Mouse (Mus musculus): ENCODE measurements around the gene Ptpre. TPM values are rescaled to one million over a fixed set of nuclear protein-coding genes. Genes with fewer than 3 reads are reported as not detected.

Gene Ptpre
- polyA plus RNA-seq, 1 experiment from 2014 or later, result 2.7 TPM

- ATAC-seq (ENCODE audit: insufficient number of reproducible peaks, insufficient read depth, low FRiP score, low read depth), result no peak
- Histone ChIP-seq H3K9ac (replicated peaks; ENCODE audit: low read depth, low read length) (no peak overlapping the region), H3K4me1 (ENCODE audit: control insufficient read depth, insufficient read depth, low read length) (0 out of 2 replicates have a peak, but pooled peaks cover 2% of the 10 kb centered on the region), H3K9me3 (ENCODE audit: control insufficient read depth, low read depth, low read length) (no peaks in the 10 kb centered on the region), H3K27ac (ENCODE audit: low read length) (no peak overlapping the region), H3K36me3 (ENCODE audit: control insufficient read depth, insufficient read depth, low read length) (no peaks in the 10 kb centered on the region), H3K4me2 (replicated peaks; ENCODE audit: low read depth, low read length) (no peak overlapping the region), H3K4me3 (ENCODE audit: low read depth, low read length) (no peak overlapping the region), H3K27me3 (ENCODE audit: control insufficient read depth, insufficient read depth, low read length) (peaks cover 5% of the 10 kb centered on the region; the same call in 1 of the 2 replicates)
- WGBS, result 73% methylated on average over 3 of the region's 3 CpGs
Observed at GRCm38 (mm10) chr7:135542235-135542634, 5.0 kb downstream of the Ptpre start.

GRCm38 (mm10) chr7:135543033-135543432, 5.8 kb downstream of the Ptpre start:
- Histone ChIP-seq H3K4me3 (ENCODE audit: low read depth, low read length) (no peak overlapping the region), H3K9ac (replicated peaks; ENCODE audit: low read depth, low read length) (no peak overlapping the region), H3K27me3 (ENCODE audit: control insufficient read depth, insufficient read depth, low read length) (peaks cover 5% of the 10 kb centered on the region; the same call in 1 of the 2 replicates), H3K36me3 (ENCODE audit: control insufficient read depth, insufficient read depth, low read length) (no peaks in the 10 kb centered on the region), H3K27ac (ENCODE audit: low read length) (no peak overlapping the region), H3K9me3 (ENCODE audit: control insufficient read depth, low read depth, low read length) (no peaks in the 10 kb centered on the region), H3K4me2 (replicated peaks; ENCODE audit: low read depth, low read length) (no peak overlapping the region), H3K4me1 (ENCODE audit: control insufficient read depth, insufficient read depth, low read length) (0 out of 2 replicates have a peak, but pooled peaks cover 2% of the 10 kb centered on the region)
- no peak for ATAC-seq (ENCODE audit: insufficient number of reproducible peaks, insufficient read depth, low FRiP score, low read depth)
- WGBS, result 75% methylated on average over 2 of the region's 3 CpGs

GRCm38 (mm10) chr7:135544321-135544720, 7.0 kb downstream of the Ptpre start:
- no peaks in the 10 kb centered on the region for H3K27me3 ChIP-seq (ENCODE audit: control insufficient read depth, insufficient read depth, low read length)
- ATAC-seq (ENCODE audit: insufficient number of reproducible peaks, insufficient read depth, low FRiP score, low read depth), result no peak
- H3K4me3 ChIP-seq (ENCODE audit: low read depth, low read length), result no peak overlapping the region
- H3K9ac ChIP-seq (replicated peaks; ENCODE audit: low read depth, low read length), result no peak overlapping the region
- no peaks in the 10 kb centered on the region for H3K36me3 ChIP-seq (ENCODE audit: control insufficient read depth, insufficient read depth, low read length)
- no peak overlapping the region for H3K4me2 ChIP-seq (replicated peaks; ENCODE audit: low read depth, low read length)
- WGBS, result 88% methylated on average over 6 of the region's 6 CpGs
- H3K4me1 ChIP-seq (ENCODE audit: control insufficient read depth, insufficient read depth, low read length), result 0 out of 2 replicates have a peak, but pooled peaks cover 2% of the 10 kb centered on the region
- H3K9me3 ChIP-seq (ENCODE audit: control insufficient read depth, low read depth, low read length), result no peaks in the 10 kb centered on the region
- H3K27ac ChIP-seq (ENCODE audit: low read length), result no peak overlapping the region

GRCm38 (mm10) chr7:135545957-135546356, 8.7 kb downstream of the Ptpre start:
- 0 out of 2 replicates have a peak, but pooled peaks cover 2% of the 10 kb centered on the region for H3K4me1 ChIP-seq (ENCODE audit: control insufficient read depth, insufficient read depth, low read length)
- H3K36me3 ChIP-seq (ENCODE audit: control insufficient read depth, insufficient read depth, low read length), result no peaks in the 10 kb centered on the region
- no peak overlapping the region for H3K9ac ChIP-seq (replicated peaks; ENCODE audit: low read depth, low read length)
- H3K4me3 ChIP-seq (ENCODE audit: low read depth, low read length), result no peak overlapping the region
- ATAC-seq (ENCODE audit: insufficient number of reproducible peaks, insufficient read depth, low FRiP score, low read depth), result no peak
- no peaks in the 10 kb centered on the region for H3K27me3 ChIP-seq (ENCODE audit: control insufficient read depth, insufficient read depth, low read length)
- no peak overlapping the region for H3K4me2 ChIP-seq (replicated peaks; ENCODE audit: low read depth, low read length)
- no peak overlapping the region for H3K27ac ChIP-seq (ENCODE audit: low read length)
- 42% methylated on average over 7 of the region's 7 CpGs for WGBS
- no peaks in the 10 kb centered on the region for H3K9me3 ChIP-seq (ENCODE audit: control insufficient read depth, low read depth, low read length)

GRCm38 (mm10) chr7:135546530-135546929, 9.2 kb downstream of the Ptpre start:
- no peak overlapping the region for H3K4me2 ChIP-seq (replicated peaks; ENCODE audit: low read depth, low read length)

GRCm38 (mm10) chr7:135548434-135548833, 11.2 kb downstream of the Ptpre start:
- no peak overlapping the region for H3K27ac ChIP-seq (ENCODE audit: low read length)
- 0 out of 2 replicates have a peak, but pooled peaks cover 2% of the 10 kb centered on the region for H3K4me1 ChIP-seq (ENCODE audit: control insufficient read depth, insufficient read depth, low read length)
- no peak overlapping the region for H3K4me3 ChIP-seq (ENCODE audit: low read depth, low read length)
- no peaks in the 10 kb centered on the region for H3K27me3 ChIP-seq (ENCODE audit: control insufficient read depth, insufficient read depth, low read length)
- no peak for ATAC-seq (ENCODE audit: insufficient number of reproducible peaks, insufficient read depth, low FRiP score, low read depth)
- WGBS, result 63% methylated on average over 6 of the region's 6 CpGs
- H3K9ac ChIP-seq (replicated peaks; ENCODE audit: low read depth, low read length), result no peak overlapping the region
- H3K4me2 ChIP-seq (replicated peaks; ENCODE audit: low read depth, low read length), result no peak overlapping the region
- no peaks in the 10 kb centered on the region for H3K9me3 ChIP-seq (ENCODE audit: control insufficient read depth, low read depth, low read length)
- no peaks in the 10 kb centered on the region for H3K36me3 ChIP-seq (ENCODE audit: control insufficient read depth, insufficient read depth, low read length)

More at GRCm38 (mm10) chr7:135546530-135546929, 9.2 kb downstream of the Ptpre start:
- 0 out of 2 replicates have a peak, but pooled peaks cover 2% of the 10 kb centered on the region for H3K4me1 ChIP-seq (ENCODE audit: control insufficient read depth, insufficient read depth, low read length)
- no peak overlapping the region for H3K9ac ChIP-seq (replicated peaks; ENCODE audit: low read depth, low read length)
- no peak overlapping the region for H3K4me3 ChIP-seq (ENCODE audit: low read depth, low read length)
- H3K27ac ChIP-seq (ENCODE audit: low read length), result no peak overlapping the region
- no peak for ATAC-seq (ENCODE audit: insufficient number of reproducible peaks, insufficient read depth, low FRiP score, low read depth)
- H3K36me3 ChIP-seq (ENCODE audit: control insufficient read depth, insufficient read depth, low read length), result no peaks in the 10 kb centered on the region
- H3K27me3 ChIP-seq (ENCODE audit: control insufficient read depth, insufficient read depth, low read length), result no peaks in the 10 kb centered on the region
- WGBS, result 57% methylated on average over 5 of the region's 5 CpGs
- H3K9me3 ChIP-seq (ENCODE audit: control insufficient read depth, low read depth, low read length), result no peaks in the 10 kb centered on the region

GRCm38 (mm10) chr7:135551547-135551946, 14.3 kb downstream of the Ptpre start:
- ATAC-seq (ENCODE audit: insufficient number of reproducible peaks, insufficient read depth, low FRiP score, low read depth), result no peak
- 71% methylated on average over 1 of the region's 1 CpGs for WGBS
- no peak overlapping the region for H3K4me2 ChIP-seq (replicated peaks; ENCODE audit: low read depth, low read length)
- H3K4me3 ChIP-seq (ENCODE audit: low read depth, low read length), result no peak overlapping the region
- H3K9me3 ChIP-seq (ENCODE audit: control insufficient read depth, low read depth, low read length), result no peaks in the 10 kb centered on the region
- no peak overlapping the region for H3K9ac ChIP-seq (replicated peaks; ENCODE audit: low read depth, low read length)
- H3K36me3 ChIP-seq (ENCODE audit: control insufficient read depth, insufficient read depth, low read length), result no peaks in the 10 kb centered on the region
- H3K4me1 ChIP-seq (ENCODE audit: control insufficient read depth, insufficient read depth, low read length), result no peaks in the 10 kb centered on the region
- no peak overlapping the region for H3K27ac ChIP-seq (ENCODE audit: low read length)
- H3K27me3 ChIP-seq (ENCODE audit: control insufficient read depth, insufficient read depth, low read length), result no peaks in the 10 kb centered on the region

GRCm38 (mm10) chr7:135553550-135553949, 16.3 kb downstream of the Ptpre start:
- H3K27me3 ChIP-seq (ENCODE audit: control insufficient read depth, insufficient read depth, low read length), result no peaks in the 10 kb centered on the region
- H3K36me3 ChIP-seq (ENCODE audit: control insufficient read depth, insufficient read depth, low read length), result no peaks in the 10 kb centered on the region
- no peaks in the 10 kb centered on the region for H3K4me1 ChIP-seq (ENCODE audit: control insufficient read depth, insufficient read depth, low read length)
- H3K27ac ChIP-seq (ENCODE audit: low read length), result no peak overlapping the region
- H3K9me3 ChIP-seq (ENCODE audit: control insufficient read depth, low read depth, low read length), result no peaks in the 10 kb centered on the region
- 76% methylated on average over 3 of the region's 3 CpGs for WGBS
- no peak overlapping the region for H3K4me3 ChIP-seq (ENCODE audit: low read depth, low read length)
- H3K4me2 ChIP-seq (replicated peaks; ENCODE audit: low read depth, low read length), result no peak overlapping the region
- H3K9ac ChIP-seq (replicated peaks; ENCODE audit: low read depth, low read length), result no peak overlapping the region
- no peak for ATAC-seq (ENCODE audit: insufficient number of reproducible peaks, insufficient read depth, low FRiP score, low read depth)
